Mouse (Mus musculus) lung, adult 18-20 months (tissue): ENCODE measurements around the gene Tmcc2.

Experiments
- DNase-seq, 2 experiments: peaks; one replicate each; pipeline ENCODE4 v3.0.0; 2022; ENCODE audit warnings: mixed read lengths in 2 of 2

Tmcc2 gene

DNA sequence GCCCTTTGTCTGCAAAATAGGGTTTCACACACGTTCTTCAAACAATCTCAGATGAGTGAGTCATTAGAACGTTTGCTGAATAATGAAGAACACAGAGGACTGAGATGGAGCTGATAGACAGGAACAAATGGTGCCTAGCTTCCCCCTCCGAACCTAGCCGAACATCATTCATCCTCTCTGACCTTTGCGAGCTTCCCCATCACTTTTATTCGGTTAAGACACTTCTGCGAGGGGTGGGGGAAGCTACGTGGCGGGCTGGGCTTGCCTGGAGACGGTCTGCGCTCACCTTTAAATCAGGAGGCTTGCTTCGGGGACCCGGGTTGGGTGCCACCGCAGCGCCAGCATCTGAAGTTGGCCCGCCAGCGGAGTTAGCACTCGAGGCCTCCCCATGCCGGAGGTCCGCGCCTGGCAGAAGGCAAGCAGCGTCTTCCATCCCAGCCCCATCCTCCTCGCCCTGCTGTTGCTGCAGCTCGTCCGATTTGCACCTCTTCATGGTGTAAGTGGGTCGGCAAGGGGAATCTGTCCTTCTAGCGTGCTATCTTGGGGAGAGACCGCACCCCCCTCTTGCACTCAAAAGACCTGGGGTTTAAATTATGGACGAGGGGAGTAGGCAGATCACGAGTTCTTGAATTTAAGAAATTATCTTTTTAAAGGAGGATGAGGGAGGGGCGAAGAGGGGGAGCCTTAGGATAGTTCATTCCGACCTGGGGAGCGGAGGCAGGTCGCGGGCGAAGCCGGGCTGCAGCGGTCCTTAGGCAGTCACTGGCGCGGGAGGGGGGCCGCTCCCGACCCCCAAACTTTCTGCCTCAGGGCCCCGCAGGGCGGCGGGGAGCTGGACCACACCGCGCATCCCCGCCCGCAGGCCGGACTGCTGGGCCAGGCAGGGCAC, at the start of gene Tmcc2:
Gene Tmcc2, minus strand, starts transcription at position 591 of the 889 bp plus-strand sequence.
- DNase-seq = no peak

DNA sequence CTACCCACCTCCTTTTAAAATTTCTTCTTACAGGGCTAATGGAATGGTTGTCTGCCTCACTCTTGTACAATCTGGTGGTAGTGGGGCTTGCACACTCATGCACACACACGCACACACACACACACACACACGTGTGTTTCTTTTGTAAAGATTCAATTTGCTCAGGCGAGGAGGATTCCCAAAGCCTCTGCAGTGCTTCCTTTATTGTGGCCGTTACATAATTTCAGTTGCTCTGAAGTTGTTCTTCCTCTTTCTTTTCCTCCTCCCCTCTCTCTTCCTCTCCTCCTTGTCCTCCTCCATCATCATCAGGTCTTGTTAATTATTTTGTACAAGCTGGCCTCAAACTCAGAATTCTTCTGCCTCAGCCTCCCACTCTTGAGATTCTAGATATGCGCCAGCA, 46.3 kb upstream of the Tmcc2 start:
- DNase-seq = no peak

DNA sequence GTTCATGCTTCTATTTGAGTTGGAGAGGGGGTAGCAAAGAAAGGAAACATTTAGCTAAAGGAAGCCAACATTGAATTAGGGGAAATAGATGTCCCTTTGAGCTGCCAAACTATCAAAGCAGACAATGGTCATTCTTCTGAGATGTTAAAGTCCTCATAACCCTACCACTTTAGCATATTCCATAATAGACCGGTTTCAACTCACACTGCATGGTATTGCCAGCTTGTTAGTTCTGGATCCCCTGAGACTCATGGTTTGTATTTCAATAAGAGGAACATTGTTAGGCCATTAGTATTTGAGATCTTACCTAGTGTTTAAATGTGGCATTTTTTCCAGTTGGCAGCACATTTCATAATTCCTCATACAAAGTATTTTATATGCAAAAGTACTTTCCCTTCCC, 45.9 kb upstream of the Tmcc2 start:
- DNase-seq = no peak

DNA sequence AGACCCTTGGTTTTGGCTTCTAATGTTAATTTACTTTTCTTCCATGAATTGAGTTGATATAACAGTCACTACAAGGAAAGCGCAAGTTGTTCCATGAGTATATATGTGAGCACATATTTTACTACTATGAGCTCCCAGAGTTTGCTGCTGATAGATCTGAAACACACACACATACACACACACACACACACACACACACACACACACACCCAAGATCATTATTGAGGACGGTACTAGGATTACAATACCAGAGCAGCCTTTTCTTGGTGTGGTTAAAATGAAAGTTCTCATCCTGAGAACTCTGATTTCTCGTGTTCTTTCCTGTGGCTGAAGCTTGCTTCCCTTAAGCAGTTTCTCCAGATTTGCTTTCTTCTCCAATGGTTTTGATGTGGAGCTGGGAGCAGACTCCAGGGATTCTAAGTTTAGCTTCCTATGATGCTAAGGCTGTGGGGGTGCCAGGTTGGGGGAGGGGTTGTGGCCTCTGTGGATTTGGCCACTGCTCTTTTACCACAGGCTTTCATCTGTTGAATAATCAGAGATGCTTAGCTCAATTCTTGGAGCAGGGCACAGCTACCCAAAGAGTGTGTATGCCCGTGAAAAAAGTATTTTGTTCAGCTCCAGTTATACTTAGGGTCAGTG, 45.4 kb upstream of the Tmcc2 start:
- DNase-seq = no peak

DNA sequence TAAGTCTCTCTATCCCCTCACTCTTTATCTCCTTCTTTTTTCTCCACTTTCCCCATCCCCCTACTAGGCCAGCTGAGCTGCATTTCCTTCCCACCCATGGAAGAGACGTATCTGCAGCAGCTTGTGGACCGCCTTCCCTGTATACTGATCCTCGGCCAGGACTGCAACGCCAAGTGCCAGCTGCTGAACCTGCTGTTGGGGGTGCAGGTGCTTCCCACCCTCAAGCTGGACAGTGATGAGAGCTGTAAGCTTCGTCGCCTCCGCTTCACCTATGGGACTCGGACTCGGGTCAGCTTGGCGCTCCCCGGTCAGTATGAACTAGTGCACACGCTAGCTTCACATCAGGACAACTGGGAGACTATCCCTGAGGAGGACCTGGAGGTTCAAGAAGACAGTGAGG, 43.0 kb upstream of the Tmcc2 start:
- DNase-seq = no peak

DNA sequence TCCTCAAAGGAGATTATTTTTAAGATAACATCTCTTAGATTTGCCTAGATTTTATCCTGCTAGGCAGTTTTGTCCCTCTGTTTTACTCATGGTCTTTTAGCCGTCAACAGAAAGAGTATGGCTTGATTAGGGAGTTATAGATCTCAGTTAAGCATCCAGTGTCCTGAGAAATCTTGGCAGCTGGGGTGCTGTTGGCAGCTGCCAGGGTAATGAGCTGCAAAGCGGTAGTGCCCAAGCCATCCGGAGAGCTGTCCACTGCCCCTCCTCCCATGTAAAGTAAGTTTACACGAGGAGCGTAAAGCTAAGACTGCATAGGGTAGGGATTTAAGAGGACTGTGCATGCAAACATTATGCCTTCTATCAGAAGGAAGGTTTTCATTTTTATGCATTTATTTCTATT, 42.3 kb upstream of the Tmcc2 start:
- no peak for DNase-seq

DNA sequence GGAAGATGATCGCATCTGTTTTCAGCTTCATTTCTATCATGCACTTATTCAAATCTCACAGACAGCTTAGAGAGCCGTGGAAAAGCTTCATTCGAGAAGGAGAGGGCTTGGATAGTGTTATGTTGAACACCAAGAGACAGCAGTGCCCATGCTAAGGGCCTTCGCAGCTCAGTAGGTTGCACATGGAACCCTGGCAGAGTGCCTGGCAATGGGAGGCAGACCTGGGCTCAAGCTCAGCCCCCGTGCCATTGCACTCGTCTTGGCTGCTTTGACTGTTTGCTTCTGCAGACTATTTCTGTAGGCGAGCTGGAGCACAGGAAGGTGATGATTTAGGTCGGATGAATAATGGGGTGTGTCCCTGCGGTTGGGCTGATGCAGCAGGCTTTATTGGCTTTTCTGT, 40.6 kb upstream of the Tmcc2 start:
- no peak for DNase-seq

DNA sequence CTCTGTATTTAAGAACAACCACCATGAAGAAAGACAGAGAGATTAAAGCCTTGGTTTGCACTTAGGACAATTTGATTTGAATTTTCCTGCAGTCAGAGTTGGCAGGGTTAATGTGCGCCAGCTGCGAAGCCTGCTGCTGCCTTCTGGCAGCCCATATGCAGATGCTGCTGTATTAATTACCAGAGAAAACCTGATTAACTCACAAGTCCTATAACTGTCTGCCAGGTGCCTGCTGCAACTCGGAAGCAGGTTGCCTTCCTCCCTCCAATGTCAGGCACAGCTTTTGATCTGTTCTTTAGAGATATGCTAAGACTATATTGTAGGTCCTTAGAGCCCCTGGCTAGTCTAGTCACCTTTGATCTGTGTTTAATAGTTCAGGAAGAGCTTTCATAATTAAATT, 39.7 kb upstream of the Tmcc2 start:
- DNase-seq = no peak

DNA sequence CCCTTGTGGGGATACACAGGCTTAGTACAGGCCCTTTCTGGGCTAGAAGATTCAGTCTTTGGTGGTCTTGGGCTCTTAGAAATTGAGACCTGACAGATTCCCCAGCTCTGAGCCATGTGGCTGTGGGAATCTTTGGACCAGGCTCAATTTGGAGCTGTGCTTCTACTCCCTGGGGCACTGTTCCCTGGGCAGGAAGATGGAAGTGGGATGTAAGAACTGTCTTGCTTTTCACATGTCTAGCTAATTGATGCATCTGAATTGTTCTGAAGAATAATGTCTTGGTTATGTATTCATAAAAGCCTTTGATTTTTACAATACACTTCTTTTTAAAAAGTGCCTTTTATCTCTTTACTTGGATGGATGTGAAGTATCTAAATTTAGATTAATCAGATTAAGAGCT, 34.5 kb upstream of the Tmcc2 start:
- no peak for DNase-seq

DNA sequence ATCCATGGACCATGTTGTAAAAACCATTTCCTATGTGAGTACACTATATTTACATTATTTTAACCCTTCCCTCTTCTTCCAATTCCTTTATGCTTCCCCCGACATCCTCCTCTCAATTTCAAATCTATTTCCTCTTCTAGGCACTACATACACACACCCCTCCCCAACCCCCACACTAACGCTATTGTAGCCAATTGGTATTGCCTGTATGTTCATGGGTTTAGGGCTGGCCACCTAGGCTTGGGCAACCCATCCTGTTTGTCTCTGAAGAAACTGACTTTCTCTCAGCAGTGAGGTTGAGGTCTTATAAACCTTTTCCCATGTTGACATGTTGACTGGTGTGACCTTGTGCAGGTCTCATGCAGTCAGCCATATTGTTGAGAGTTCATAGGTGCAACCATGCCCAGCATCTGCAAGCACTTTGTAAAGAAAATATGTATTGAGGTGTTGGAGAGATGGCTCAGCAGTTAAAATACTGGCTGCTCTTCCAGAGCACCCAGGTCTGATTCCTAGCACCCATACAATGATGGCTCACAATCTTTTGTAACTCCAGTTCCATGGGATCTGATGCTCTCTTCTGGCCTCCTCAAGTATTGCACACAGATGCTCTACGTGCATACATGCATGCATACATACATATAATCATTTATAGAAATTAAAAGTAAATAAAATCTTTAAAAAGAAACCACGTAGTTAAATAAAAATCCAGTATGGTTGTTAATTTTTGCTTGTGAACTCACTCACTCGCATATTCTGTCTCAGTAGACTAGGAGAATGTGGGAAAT, 32.0 kb upstream of the Tmcc2 start:
- DNase-seq = no peak

DNA sequence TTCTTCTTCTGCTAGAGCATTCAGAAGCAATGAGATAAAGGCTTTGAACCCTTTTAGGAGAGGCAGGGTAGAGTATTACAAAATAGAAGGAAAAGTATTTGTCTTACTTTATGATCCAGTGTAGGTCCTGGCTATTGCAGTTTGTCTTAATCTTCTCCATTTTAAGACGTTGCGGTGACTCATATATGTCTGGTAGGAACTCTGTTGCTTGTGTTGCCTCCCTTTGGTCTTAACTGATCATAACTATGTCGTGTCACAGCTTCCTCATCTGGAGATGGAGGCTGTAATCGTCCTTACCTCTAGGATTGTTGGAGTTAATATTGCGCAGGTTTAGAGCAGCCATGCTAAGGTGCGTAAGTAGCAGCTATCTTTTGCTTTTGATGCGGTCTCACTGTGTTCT, 29.6 kb upstream of the Tmcc2 start:
- DNase-seq = no peak

DNA sequence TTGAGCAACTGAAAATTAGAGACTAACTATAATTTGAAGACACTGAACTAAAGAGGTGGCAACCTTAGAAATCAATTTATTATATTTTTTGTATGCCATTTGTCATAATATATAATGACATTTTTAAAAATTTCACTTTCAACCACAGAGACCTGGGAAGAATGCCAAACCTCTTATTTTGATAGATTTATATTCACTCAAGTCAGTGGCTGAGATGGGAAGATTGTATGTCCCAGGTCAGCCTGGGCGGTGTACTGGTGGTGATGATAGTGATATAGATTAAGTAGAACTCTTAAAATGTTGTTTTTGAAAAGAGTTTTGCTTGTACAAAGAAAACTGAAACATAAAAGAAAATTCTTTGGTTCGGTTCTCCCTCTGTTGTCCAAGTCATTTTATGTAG, 29.1 kb upstream of the Tmcc2 start:
- no peak for DNase-seq

DNA sequence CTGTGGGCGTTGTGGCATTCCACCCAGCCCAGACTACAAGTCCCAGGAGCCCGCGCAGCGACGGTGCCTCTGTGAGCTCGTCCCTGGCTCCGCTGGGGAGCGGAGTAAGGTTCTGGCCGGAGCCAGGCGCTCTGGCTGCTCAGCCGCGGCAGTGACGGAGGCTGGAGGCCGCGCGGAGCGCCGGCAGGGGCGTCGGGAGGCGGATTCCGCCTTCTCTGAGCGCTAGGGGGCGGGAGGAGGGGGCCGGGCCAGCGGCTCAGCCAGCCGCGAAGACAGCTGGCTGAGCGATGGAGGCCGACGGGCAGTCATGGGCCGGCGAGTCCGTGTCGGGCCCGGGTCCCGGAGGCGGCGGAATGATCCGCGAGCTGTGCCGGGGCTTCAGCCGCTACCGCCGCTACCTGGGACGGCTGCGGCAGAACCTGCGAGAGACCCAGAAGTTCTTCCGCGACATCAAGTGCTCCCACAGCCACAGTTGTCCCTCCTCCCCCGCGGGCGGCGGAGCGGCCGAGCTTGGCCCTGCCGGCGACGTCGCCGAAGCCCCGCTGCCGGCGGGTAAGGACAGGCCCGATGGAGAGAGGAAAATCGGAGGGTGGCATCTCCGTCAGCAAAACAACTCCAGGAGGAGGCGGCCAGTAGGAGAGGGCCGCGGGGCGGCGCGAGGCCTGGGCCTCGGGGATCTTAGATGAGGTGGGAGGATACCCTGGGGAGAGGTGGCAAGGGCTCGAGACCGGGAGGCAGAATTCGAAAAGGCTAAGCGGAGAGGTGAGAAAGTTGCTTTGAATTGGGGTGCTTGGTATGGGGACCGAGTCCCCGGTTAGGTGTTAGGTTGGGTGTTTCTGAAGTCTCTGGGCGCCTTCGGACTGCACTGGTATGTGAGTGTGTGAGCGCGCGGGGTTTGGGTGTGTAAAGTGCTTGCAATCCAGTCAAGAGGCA, 26.5 kb upstream of the Tmcc2 start, which contains the start of gene Dstyk:
Gene Dstyk, plus strand, starts transcription at position 237 of the 933 bp plus-strand sequence.
- DNase-seq = peak; percentile 94 to 96

DNA sequence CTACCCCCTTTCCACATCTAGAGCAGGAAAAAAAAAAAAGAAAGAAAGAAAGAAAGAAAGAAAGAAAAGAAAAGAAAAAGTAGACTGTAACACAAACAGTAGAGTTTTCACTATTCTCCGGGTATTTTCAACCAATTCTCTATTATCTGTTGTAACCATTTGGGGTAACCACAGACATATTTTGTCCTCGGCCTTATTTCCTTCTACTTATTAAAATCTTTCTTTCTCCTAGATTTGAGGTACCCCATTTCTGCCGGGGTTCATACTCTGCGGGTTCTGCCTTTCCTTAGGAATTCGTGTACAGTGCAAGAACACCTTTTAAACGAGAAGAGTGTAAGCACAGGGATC, 25.8 kb upstream of the Tmcc2 start:
- no peak for DNase-seq

DNA sequence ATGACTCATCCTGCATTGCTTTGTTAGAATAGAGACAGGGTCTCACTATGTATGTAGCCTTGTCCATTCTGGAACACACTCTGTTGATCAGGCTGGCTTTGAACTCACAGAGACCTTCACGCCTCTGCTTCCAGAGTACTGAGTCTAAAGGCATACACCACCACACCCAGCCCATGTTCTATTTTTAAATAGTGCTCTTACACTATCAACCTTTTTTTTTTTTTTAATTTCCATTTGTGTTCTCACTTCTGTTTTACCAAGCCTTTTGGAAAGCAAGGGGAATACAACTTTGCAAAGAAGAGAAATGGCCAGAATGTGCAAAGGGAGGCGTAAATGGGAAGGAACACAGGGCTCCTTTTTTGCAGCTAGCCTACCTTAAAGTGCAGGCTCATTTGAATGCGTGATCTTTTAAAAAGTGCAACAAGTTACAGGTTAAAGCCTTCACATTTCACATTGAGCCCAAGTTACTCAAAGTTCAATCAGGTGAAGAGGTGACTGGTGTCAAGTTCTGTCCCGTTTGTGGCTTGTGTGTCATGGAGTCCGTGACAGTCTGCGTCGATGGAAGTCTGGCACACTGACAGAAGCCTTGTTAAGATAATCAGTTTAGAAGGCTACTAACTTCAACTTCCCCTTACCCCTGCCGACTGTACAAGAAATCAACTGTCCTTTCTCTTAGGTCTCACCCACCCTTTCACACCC, 25.3 kb upstream of the Tmcc2 start:
- no peak for DNase-seq

DNA sequence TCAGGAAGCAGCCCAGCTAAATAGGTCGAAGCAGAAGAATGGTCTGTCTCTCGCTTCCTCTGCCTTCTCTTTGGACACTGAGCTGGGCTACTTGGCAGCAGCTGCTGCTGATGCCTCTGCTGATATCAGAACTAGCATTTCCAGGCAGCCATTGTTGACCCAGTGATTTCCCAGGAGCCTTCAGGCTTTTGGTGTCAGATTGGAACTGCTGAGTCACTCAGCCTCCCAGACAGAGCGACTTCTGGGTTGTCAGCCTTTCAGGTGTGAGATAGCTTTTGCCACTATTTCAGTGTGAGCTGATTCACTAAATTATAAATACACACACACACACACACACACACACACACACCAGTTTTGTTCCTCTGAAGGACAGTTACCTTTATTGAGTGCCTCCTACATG, 19.6 kb upstream of the Tmcc2 start:
- DNase-seq = no peak

DNA sequence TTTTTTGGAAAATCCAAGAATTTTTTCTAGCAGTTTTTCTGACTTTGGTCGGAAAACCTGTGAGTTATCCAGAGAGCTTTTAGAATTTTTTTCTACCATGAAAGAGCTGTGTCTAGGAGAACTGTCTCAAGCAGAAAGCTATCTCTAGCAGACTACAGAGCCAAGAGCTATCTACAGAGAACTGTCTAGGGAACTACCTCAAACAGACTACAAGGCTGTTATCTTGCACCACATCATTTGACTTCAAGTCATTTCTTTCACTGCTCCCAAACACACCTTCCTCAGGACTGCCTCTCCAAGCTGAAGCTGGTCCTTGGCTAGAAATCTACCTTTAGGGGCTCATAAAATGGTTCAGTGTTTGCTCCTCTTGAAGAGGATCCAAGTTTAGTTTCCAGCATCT, 10.8 kb upstream of the Tmcc2 start:
- DNase-seq = no peak

DNA sequence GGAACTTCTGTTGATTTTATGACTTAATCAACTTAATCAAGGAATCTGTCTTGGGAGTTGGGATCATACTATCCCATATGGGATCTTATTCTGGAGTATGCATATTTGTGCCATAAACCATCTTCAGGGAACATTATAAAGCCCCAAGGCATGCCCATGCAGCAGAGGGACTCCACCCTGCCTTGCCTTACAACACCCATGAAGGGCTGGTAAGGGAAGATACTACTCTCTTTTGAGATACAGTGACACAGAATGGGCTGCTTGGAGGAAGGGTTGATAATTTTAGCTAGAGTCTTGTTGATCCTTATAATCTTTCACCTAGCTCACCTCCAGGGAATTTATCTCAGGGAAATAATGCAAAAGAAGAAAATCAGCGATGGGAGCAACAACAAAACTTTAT, 9.5 kb upstream of the Tmcc2 start:
- DNase-seq = no peak

DNA sequence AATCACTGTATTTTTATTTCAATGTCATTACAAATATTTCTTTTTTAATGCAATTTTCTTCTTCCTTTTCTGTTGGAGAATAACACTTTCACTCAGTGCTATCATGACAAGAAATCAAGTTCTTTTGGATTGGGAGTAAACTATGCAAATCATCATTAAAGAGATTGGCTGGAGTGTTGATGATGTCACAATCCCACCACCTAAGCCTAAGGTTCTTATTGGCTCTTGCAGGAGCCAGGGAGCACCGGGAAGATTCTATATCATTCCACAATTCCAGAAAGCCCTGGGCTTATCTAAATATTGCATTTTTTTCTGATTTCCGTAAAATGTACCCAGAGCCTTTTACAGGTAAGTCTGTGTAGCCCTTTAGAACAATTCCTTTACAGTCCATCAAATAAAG, 5.6 kb upstream of the Tmcc2 start:
- no peak for DNase-seq

DNA sequence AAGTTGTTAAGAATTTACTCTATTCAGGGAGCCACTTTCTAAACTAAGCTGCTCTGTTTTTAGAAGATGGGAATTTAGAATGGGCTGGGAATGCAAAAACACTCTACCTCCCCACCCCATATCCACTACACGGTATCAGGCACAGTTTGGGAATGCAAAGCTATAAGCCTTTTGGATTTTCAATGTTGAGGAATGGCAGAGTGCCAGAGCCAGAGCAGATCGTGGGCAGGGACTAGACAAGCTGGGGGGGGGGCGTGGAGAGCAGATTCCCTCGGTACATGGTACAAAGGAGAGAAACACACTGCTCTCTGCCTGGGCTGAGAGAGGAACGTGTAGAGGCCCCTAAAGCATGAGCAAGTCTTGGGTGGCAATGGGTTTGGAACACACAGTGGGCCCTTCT, 1.8 kb upstream of the Tmcc2 start:
- no peak for DNase-seq

DNA sequence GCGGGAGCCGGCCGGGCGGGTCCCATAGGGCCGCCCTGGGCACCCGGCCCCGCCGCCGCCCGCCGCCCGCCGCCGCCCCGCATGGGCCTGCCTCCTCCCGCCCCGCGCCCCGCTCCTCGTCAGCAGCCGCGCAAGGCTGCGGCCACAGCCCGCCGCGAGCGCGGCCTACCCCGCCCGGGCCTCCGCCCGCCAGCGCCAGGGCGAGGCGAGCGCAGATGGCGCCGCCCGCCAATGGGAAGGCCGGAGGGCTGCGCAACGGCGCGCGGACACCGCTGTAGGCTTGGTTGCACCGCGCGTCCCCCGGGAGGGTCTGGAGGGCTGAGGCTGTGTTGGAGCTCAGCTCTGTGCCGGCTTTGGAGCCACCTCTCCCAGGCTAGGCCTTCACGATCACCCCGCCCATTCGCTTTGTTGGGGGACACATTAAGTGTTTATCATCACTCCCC, 520 bp upstream of the Tmcc2 start:
- DNase-seq = peak; percentile 63 to 64
